Mouse (Mus musculus) MEL (cell line): ENCODE measurements at regions not wholly inside any gene's neighbourhood (a gene's known extent, or its start where the extent isn't known, plus 50 kb on each side); places are given as distances from the start of the nearest gene placed in this dataset.

ENCODE experiments used
- DNase-seq: peaks from one replicate; pipeline ENCODE4 v3.0.0; 2011; ENCODE audit warnings: low read depth, low spot score
- H3K27ac ChIP-seq: 2 replicates; pipeline ENCODE4 v1.5.1; 2012; ENCODE audit warnings: low read depth, mild to moderate bottlenecking, control low read depth, low read length, moderate library complexity; ENCODE audit not compliant: control insufficient read depth
- H3K27me3 ChIP-seq, 2 experiments: fragments of 150-350 bp in 1 of 2; sonication (generic) in 1 of 2; 2 replicates each; pipeline ENCODE4 v1.6.1; 2012; ENCODE audit warnings: low read length in 2 of 2, mild to moderate bottlenecking in 2 of 2, improper control_type of control experiment in 1 of 2, moderate library complexity in 1 of 2; ENCODE audit not compliant: insufficient read depth in 2 of 2, control insufficient read depth in 1 of 2
- H3K36me3 ChIP-seq, 2 experiments: 2 replicates each; pipeline ENCODE4 v1.6.1; 2012 to 2014; ENCODE audit warnings: low read length in 2 of 2, improper control_type of control experiment in 1 of 2, inconsistent platforms in 1 of 2, mild to moderate bottlenecking in 1 of 2; ENCODE audit not compliant: insufficient read depth in 2 of 2, control insufficient read depth in 1 of 2
- H3K4me1 ChIP-seq, 2 experiments: fragments of 150-350 bp in 1 of 2; sonication (generic) in 1 of 2; 2 replicates each; pipeline ENCODE4 v1.6.1; 2012; ENCODE audit warnings: low read length in 2 of 2, improper control_type of control experiment in 1 of 2, mild to moderate bottlenecking in 1 of 2; ENCODE audit not compliant: insufficient read depth in 2 of 2, control insufficient read depth in 1 of 2
- H3K4me3 ChIP-seq, 2 experiments: fragments of 150-350 bp in 1 of 2; sonication (generic) in 1 of 2; 2 replicates each; pipeline ENCODE4 v1.5.1; 2012; ENCODE audit warnings: low read depth in 2 of 2, low read length in 2 of 2, mild to moderate bottlenecking in 2 of 2, moderate library complexity in 2 of 2, control low read depth in 1 of 2, improper control_type of control experiment in 1 of 2; ENCODE audit not compliant: control insufficient read depth in 1 of 2, insufficient read depth in 1 of 2
- H3K79me2 ChIP-seq: 2 replicates; pipeline ENCODE4 v1.6.1; 2012; ENCODE audit warnings: mild to moderate bottlenecking, low read length, moderate library complexity; ENCODE audit not compliant: control insufficient read depth, poor library complexity, insufficient read depth
- H3K9ac ChIP-seq: 2 replicates; pipeline ENCODE4 v1.6.1; 2012; ENCODE audit warnings: low read depth, mild to moderate bottlenecking, control low read depth, low read length, moderate library complexity; ENCODE audit not compliant: control insufficient read depth, poor library complexity, severe bottlenecking
- H3K9me3 ChIP-seq: fragments of 150-350 bp; sonication (generic); replicated peaks from 2 replicates; pipeline ENCODE4 v1.6.1; 2012; ENCODE audit warnings: mild to moderate bottlenecking, low read length, improper control_type of control experiment, moderate library complexity; ENCODE audit not compliant: insufficient read depth
- CTCF ChIP-seq, 3 experiments: IDR thresholded peaks in 2 of 3; conservative IDR thresholded peaks in 1 of 3; 2 replicates each; pipeline ENCODE4 v1.5.1; 2011 to 2012; ENCODE audit warnings: low read length in 3 of 3, low read depth in 2 of 3, mild to moderate bottlenecking in 2 of 3, improper control_type of control experiment in 1 of 3, inconsistent platforms in 1 of 3, mixed read lengths in 1 of 3, moderate library complexity in 1 of 3; ENCODE audit not compliant: control insufficient read depth in 1 of 3, insufficient read depth in 1 of 3, poor library complexity in 1 of 3, severe bottlenecking in 1 of 3
- ELF1 ChIP-seq: IDR thresholded peaks from 2 replicates; pipeline ENCODE4 v1.6.1; 2014; ENCODE audit warnings: low read depth, mild to moderate bottlenecking, inconsistent platforms, low read length, improper control_type of control experiment, moderate library complexity
- ETS1 ChIP-seq: IDR thresholded peaks from 2 replicates; pipeline ENCODE4 v1.6.1; 2012; ENCODE audit warnings: low read depth, mild to moderate bottlenecking, inconsistent platforms, low read length, improper control_type of control experiment, moderate library complexity
- GATA1 ChIP-seq: IDR thresholded peaks from 2 replicates; pipeline ENCODE4 v1.6.1; 2011; ENCODE audit warnings: low read depth, low read length, improper control_type of control experiment
- HCFC1 ChIP-seq: IDR thresholded peaks from 2 replicates; pipeline ENCODE4 v1.6.1; 2012; ENCODE audit warnings: low read depth, mild to moderate bottlenecking, inconsistent platforms, low read length, improper control_type of control experiment, moderate library complexity
- MAZ ChIP-seq: IDR thresholded peaks from 2 replicates; pipeline ENCODE4 v1.6.1; 2012; ENCODE audit warnings: low read depth, mild to moderate bottlenecking, inconsistent platforms, low read length, improper control_type of control experiment
- MEF2A ChIP-seq: IDR thresholded peaks from 2 replicates; pipeline ENCODE4 v1.6.1; 2014; ENCODE audit warnings: low read depth, mild to moderate bottlenecking, inconsistent platforms, low read length, improper control_type of control experiment; ENCODE audit not compliant: poor library complexity, insufficient replicate concordance, severe bottlenecking; ENCODE audit errors: extremely low read depth
- MXI1 ChIP-seq: IDR thresholded peaks from 2 replicates; pipeline ENCODE4 v1.6.1; 2011; ENCODE audit warnings: mild to moderate bottlenecking, low read depth, low read length, improper control_type of control experiment
- MYB ChIP-seq: IDR thresholded peaks from 2 replicates; pipeline ENCODE4 v1.6.1; 2011; ENCODE audit warnings: mild to moderate bottlenecking, low read depth, low read length, improper control_type of control experiment
- MYC ChIP-seq: IDR thresholded peaks from 2 replicates; pipeline ENCODE4 v1.6.1; 2011; ENCODE audit warnings: low read depth, mild to moderate bottlenecking, low read length, improper control_type of control experiment, moderate library complexity
- POLR2AphosphoS2 ChIP-seq: IDR thresholded peaks from 2 replicates; pipeline ENCODE4 v1.6.1; 2011; ENCODE audit warnings: low read length, improper control_type of control experiment
- POLR2AphosphoS5 ChIP-seq: IDR thresholded peaks from 2 replicates; pipeline ENCODE4 v1.6.1; 2012; ENCODE audit warnings: low read depth, borderline replicate concordance, mild to moderate bottlenecking, inconsistent platforms, low read length, moderate library complexity, mixed read lengths
- RAD21 ChIP-seq: IDR thresholded peaks from 2 replicates; pipeline ENCODE4 v1.6.1; 2011; ENCODE audit warnings: mild to moderate bottlenecking, low read depth, low read length, improper control_type of control experiment
- RCOR1 ChIP-seq: IDR thresholded peaks from 2 replicates; pipeline ENCODE4 v1.6.1; 2012; ENCODE audit warnings: low read depth, mild to moderate bottlenecking, inconsistent platforms, low read length, improper control_type of control experiment
- TCF12 ChIP-seq: IDR thresholded peaks from 2 replicates; pipeline ENCODE4 v1.6.1; 2014; ENCODE audit warnings: low read depth, mild to moderate bottlenecking, inconsistent platforms, low read length, improper control_type of control experiment, moderate library complexity
- USF1 ChIP-seq: IDR thresholded peaks from 2 replicates; pipeline ENCODE4 v1.6.1; 2014; ENCODE audit warnings: low read depth, mild to moderate bottlenecking, inconsistent platforms, low read length, improper control_type of control experiment, moderate library complexity
- ZC3H11A ChIP-seq: IDR thresholded peaks from 2 replicates; pipeline ENCODE4 v1.6.1; 2012; ENCODE audit warnings: low read depth, mild to moderate bottlenecking, inconsistent platforms, low read length, improper control_type of control experiment
- ZKSCAN1 ChIP-seq: IDR thresholded peaks from 2 replicates; pipeline ENCODE4 v1.6.1; 2012; ENCODE audit warnings: low read depth, mild to moderate bottlenecking, inconsistent platforms, low read length, improper control_type of control experiment, moderate library complexity
- ZMIZ1 ChIP-seq: IDR thresholded peaks from 2 replicates; pipeline ENCODE4 v1.6.1; 2012; ENCODE audit warnings: low read depth, mild to moderate bottlenecking, inconsistent platforms, low read length, improper control_type of control experiment, moderate library complexity
- ZNF384 ChIP-seq: IDR thresholded peaks from 2 replicates; pipeline ENCODE4 v1.6.1; 2012; ENCODE audit warnings: low read depth, mild to moderate bottlenecking, inconsistent platforms, low read length, improper control_type of control experiment

GRCm38 (mm10) chr9:41895106-41895505 is 229.0 kb downstream of the Sorl1 start:
- H3K27ac ChIP-seq: no peak overlapping the region
- no peak for DNase-seq
- H3K79me2 ChIP-seq: no peaks in the 10 kb centered on the region
- H3K4me1 ChIP-seq: no peaks in the 10 kb centered on the region
- no peaks in the 10 kb centered on the region for H3K27me3 ChIP-seq
- H3K36me3 ChIP-seq: no peaks in the 10 kb centered on the region
- no peak overlapping the region for H3K9ac ChIP-seq
- H3K4me3 ChIP-seq: no peak overlapping the region
- TF ChIP-seq CTCF (IDR thresholded peaks at IDR 0.05 in 2 of 3, conservative IDR thresholded peaks at IDR 0.05 in 1 of 3; ENCODE audit: control insufficient read depth in 1 of 3, insufficient read depth in 1 of 3, low read depth in 2 of 3, low read length in 3 of 3, poor library complexity in 1 of 3, severe bottlenecking in 1 of 3) (no peak), ETS1 (no peak), MEF2A (no peak), TCF12 (no peak), RCOR1 (no peak), USF1 (no peak), POLR2AphosphoS5 (no peak), ZKSCAN1 (no peak), POLR2AphosphoS2 (no peak), ZC3H11A (no peak), MYB (no peak), ELF1 (no peak), MXI1 (no peak), HCFC1 (no peak), GATA1 (no peak), MYC (no peak), ZNF384 (no peak), MAZ (no peak), RAD21 (no peak)
- H3K9me3 ChIP-seq: no peaks in the 10 kb centered on the region

DNA sequence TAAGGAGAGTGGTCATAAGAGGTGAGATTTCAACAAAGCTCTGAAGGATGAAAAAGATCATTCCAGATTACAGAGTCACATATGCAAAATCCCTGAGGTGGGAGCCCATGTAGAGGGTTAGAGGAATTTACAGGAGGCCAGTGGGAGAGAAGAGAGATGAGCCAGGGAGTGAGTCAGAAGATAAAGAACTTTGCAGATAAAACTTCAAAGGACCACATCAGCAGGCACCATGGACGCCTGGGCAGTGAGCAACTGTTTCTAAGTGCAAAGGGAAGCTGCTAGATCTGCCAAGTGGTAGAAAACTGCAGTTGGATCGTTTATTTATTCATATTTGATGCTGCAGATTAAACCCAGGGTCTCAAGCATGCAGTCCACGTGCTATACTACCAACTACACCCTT is 231.3 kb downstream of the Sorl1 start:
- no peaks in the 10 kb centered on the region for H3K79me2 ChIP-seq
- TF ChIP-seq MEF2A: no peak
- no peak for TF ChIP-seq ZMIZ1
- TF ChIP-seq CTCF (IDR thresholded peaks at IDR 0.05 in 2 of 3, conservative IDR thresholded peaks at IDR 0.05 in 1 of 3; ENCODE audit: control insufficient read depth in 1 of 3, insufficient read depth in 1 of 3, low read depth in 2 of 3, low read length in 3 of 3, poor library complexity in 1 of 3, severe bottlenecking in 1 of 3): no peak
- H3K4me1 ChIP-seq: no peaks in the 10 kb centered on the region

More for the DNA sequence above, 231.3 kb downstream of the Sorl1 start:
- Histone ChIP-seq H3K9ac (no peak overlapping the region), H3K27ac (no peak overlapping the region), H3K27me3 (no peaks in the 10 kb centered on the region), H3K36me3 (no peaks in the 10 kb centered on the region), H3K9me3 (no peaks in the 10 kb centered on the region), H3K4me3 (no peak overlapping the region)
- DNase-seq: no peak
